Mouse (Mus musculus) small intestine, adult 2 months (tissue): Measurements from ENCODE around the gene Myl6. TPM values are rescaled to one million over a fixed set of nuclear protein-coding genes. Genes with fewer than 3 reads are reported as not detected.

Experiments
- H3K27ac ChIP-seq: fragments of 200-500 bp; 2 replicates; pipeline ENCODE4 v1.5.1; 2012; ENCODE audit warnings: low read depth, low read length, control low read depth, inconsistent platforms; ENCODE audit not compliant: insufficient read depth
- H3K27me3 ChIP-seq: fragments of 200-500 bp; 2 replicates; pipeline ENCODE4 v1.6.1; 2012; ENCODE audit warnings: mild to moderate bottlenecking, moderate library complexity, low read length, inconsistent platforms; ENCODE audit not compliant: control insufficient read depth, insufficient read depth
- H3K36me3 ChIP-seq: fragments of 200-500 bp; 2 replicates; pipeline ENCODE4 v1.6.1; 2012; ENCODE audit warnings: mild to moderate bottlenecking, low read length, control low read depth, inconsistent platforms; ENCODE audit not compliant: control insufficient read depth, insufficient read depth
- H3K4me1 ChIP-seq: fragments of 200-500 bp; 2 replicates; pipeline ENCODE4 v1.6.1; 2012; ENCODE audit warnings: low read length, inconsistent platforms, mixed read lengths; ENCODE audit not compliant: control insufficient read depth, insufficient read depth, insufficient read length
- H3K4me3 ChIP-seq: fragments of 200-500 bp; 2 replicates; pipeline ENCODE4 v1.5.1; 2012; ENCODE audit warnings: low read depth, mild to moderate bottlenecking, control low read depth, inconsistent platforms, low read length, moderate library complexity
- CTCF ChIP-seq: fragments of 200-500 bp; IDR thresholded peaks from 2 replicates; pipeline ENCODE4 v1.5.1; 2012; ENCODE audit warnings: low read depth, mild to moderate bottlenecking, control low read depth, inconsistent platforms, low read length, moderate library complexity, mixed read lengths; ENCODE audit not compliant: insufficient replicate concordance, insufficient read length; ENCODE audit errors: extremely low read depth
- POLR2A ChIP-seq: fragments of 200-500 bp; IDR thresholded peaks from 2 replicates; pipeline ENCODE4 v1.6.1; 2012; ENCODE audit warnings: low read depth, mild to moderate bottlenecking, control low read depth, inconsistent platforms, low read length, moderate library complexity
- WGBS: fragments of 180-500 bp; shearing (Covaris S2); methylation state at CpG from one replicate; pipeline ENCODE4 v1.1.7; 2018; 5-methylcytosine and 5-hydroxymethylcytosine counted together
- polyA plus RNA-seq: library from polyadenylated mRNA; depleted of rRNA; stranded (reverse); fragments of >200 nt; gene quantifications from 2 replicates; pipeline ENCODE4 v1.2.3, GENCODE M21; 2012

The Myl6 gene
- polyA plus RNA-seq, 1 experiment = 749 TPM

GRCm38 (mm10) chr10:128489380-128489779 is 4.6 kb downstream of the Myl6 start:
- WGBS = 66% methylated on average over 5 of the region's 5 CpGs
- Histone ChIP-seq H3K4me1 (peaks cover 9% of the 10 kb centered on the region), H3K4me3 (no peak overlapping the region), H3K27me3 (no peaks in the 10 kb centered on the region), H3K27ac (peak overlapping the region; percentile 97), H3K36me3 (peaks cover 56% of the 10 kb centered on the region)
- TF ChIP-seq POLR2A (no peak), CTCF (no peak)

- Histone ChIP-seq H3K27me3 (no peaks in the 10 kb centered on the region), H3K4me1 (peaks cover 9% of the 10 kb centered on the region), H3K4me3 (no peak overlapping the region), H3K27ac (no peak overlapping the region), H3K36me3 (peaks cover 61% of the 10 kb centered on the region)
- 82% methylated on average over 4 of the region's 4 CpGs for WGBS
- TF ChIP-seq POLR2A = no peak
- TF ChIP-seq CTCF = no peak
These were observed 5.2 kb downstream of the Myl6 start for GRCm38 (mm10) chr10:128488776-128489175.

GRCm38 (mm10) chr10:128487861-128488712 is 5.9 kb downstream of the Myl6 start:
- no peak overlapping the region for H3K27ac ChIP-seq
- WGBS = 89% methylated on average over 22 of the region's 22 CpGs
- H3K4me3 ChIP-seq = no peak overlapping the region
- peaks cover 9% of the 10 kb centered on the region for H3K4me1 ChIP-seq
- TF ChIP-seq POLR2A (no peak), CTCF (no peak)
- H3K27me3 ChIP-seq = no peaks in the 10 kb centered on the region
- peaks cover 67% of the 10 kb centered on the region for H3K36me3 ChIP-seq

GRCm38 (mm10) chr10:128486370-128486769 is 7.6 kb downstream of the Myl6 start:
- WGBS = 82% methylated on average over 7 of the region's 7 CpGs
- H3K36me3 ChIP-seq = peaks cover 77% of the 10 kb centered on the region

GRCm38 (mm10) chr10:128474366-128474765 is 19.6 kb downstream of the Myl6 start:
- no peak for TF ChIP-seq CTCF
- TF ChIP-seq POLR2A = no peak
- peaks cover 64% of the 10 kb centered on the region for H3K36me3 ChIP-seq
- no peak overlapping the region for H3K27ac ChIP-seq
- WGBS = 95% methylated on average over 12 of the region's 12 CpGs
- no peaks in the 10 kb centered on the region for H3K4me1 ChIP-seq
- no peak overlapping the region for H3K4me3 ChIP-seq
- no peaks in the 10 kb centered on the region for H3K27me3 ChIP-seq

More at GRCm38 (mm10) chr10:128486370-128486769, 7.6 kb downstream of the Myl6 start:
- no peak for TF ChIP-seq CTCF
- TF ChIP-seq POLR2A = no peak
- Histone ChIP-seq H3K27ac (no peak overlapping the region), H3K4me1 (peaks cover 2% of the 10 kb centered on the region; the same call in 1 of the 2 replicates), H3K4me3 (no peak overlapping the region), H3K27me3 (no peaks in the 10 kb centered on the region)

- peak overlapping the region; percentile 14 for H3K27ac ChIP-seq
- TF ChIP-seq CTCF = no peak
- WGBS = 3% methylated on average over 5 of the region's 5 CpGs
- peaks cover 26% of the 10 kb centered on the region for H3K36me3 ChIP-seq
- H3K27me3 ChIP-seq = no peaks in the 10 kb centered on the region
- H3K4me1 ChIP-seq = no peaks in the 10 kb centered on the region
- H3K4me3 ChIP-seq = peak overlapping the region; percentile 88
These were observed 33.7 kb downstream of the Myl6 start for GRCm38 (mm10) chr10:128460270-128460630.

- Histone ChIP-seq H3K27ac (peak overlapping the region; percentile 88), H3K27me3 (no peaks in the 10 kb centered on the region), H3K4me1 (no peaks in the 10 kb centered on the region), H3K4me3 (peak overlapping the region; percentile 88), H3K36me3 (peaks cover 21% of the 10 kb centered on the region)
- 2% methylated on average over 33 of the region's 67 CpGs for WGBS
- TF ChIP-seq POLR2A (no peak; the same call in 1 of the 2 replicates), CTCF (no peak)
These were observed 34.3 kb downstream of the Myl6 start for GRCm38 (mm10) chr10:128459409-128460269.
